Mouse (Mus musculus): ENCODE results near the gene Pitpnm2. TPM values are rescaled to one million over a fixed set of nuclear protein-coding genes. Genes with fewer than 3 reads are reported as not detected.

Pitpnm2 gene
- polyA plus RNA-seq, 1 experiment from 2014 or later, result 6.2 TPM

DNA sequence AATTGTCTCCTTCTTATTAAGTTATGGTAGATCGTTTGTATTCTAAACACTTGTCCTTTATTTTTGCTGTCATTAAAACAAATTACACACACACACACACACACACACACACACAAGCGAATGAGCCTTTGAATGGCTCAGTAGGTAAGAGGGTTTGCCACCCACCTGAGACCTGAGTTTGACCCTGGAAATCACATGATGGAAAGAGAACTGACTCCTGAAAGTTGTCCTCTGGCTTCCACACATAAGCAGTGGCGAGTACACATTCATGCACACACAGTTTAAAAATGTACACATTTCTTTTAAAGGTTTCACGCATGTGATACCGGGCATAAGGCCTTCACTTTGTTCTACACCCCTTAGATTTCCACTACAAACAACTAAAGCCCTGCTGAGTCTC lies 20.7 kb upstream of the Pitpnm2 start:
- no peak for ATAC-seq (replicated peaks; ENCODE audit: low FRiP score, low TSS enrichment, low read depth)
- H3K9me3 ChIP-seq (ENCODE audit: control insufficient read depth, low read length), result 0 out of 2 replicates have a peak, but pooled peaks cover 2% of the 10 kb centered on the region
- 90% methylated on average over 5 of the region's 5 CpGs for WGBS

DNA sequence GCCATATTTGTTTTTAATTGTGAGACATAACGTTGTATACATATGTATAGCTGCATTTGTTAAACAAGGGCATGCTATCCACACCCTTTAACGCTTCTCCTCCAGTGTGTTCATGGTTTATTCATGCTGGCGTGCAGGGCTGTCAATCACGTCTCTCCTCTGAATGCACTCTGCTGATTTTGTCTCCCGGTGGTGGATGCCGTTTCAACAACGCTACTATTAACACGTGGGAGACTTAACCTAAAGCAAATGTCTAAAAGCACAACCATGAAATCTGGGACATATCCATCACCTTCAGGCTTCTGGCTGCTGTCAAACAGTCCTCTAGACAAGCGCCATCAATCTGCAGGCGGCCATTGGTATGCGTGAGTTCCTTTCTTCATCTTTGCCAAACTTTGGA lies 20.1 kb upstream of the Pitpnm2 start:
- no peak overlapping the region for H3K4me3 ChIP-seq (ENCODE audit: low read depth, low read length)
- no peaks in the 10 kb centered on the region for H3K4me1 ChIP-seq (replicated peaks; ENCODE audit: control insufficient read depth, insufficient read depth, low read length)
- H3K9ac ChIP-seq (ENCODE audit: low read length), result no peak overlapping the region
- H3K4me2 ChIP-seq (ENCODE audit: low read length), result no peak overlapping the region
- no peaks in the 10 kb centered on the region for H3K27me3 ChIP-seq (replicated peaks; ENCODE audit: control insufficient read depth, insufficient read depth, low read length)
- H3K36me3 ChIP-seq (ENCODE audit: control insufficient read depth, insufficient read depth, low read length), result peaks cover 27% of the 10 kb centered on the region
- 86% methylated on average over 11 of the region's 11 CpGs for WGBS
- DNase-seq (ENCODE audit: low spot score), result no peak
- no peak for ATAC-seq (replicated peaks; ENCODE audit: low FRiP score, low TSS enrichment, low read depth)
- 0 out of 2 replicates have a peak, but pooled peaks cover 2% of the 10 kb centered on the region for H3K9me3 ChIP-seq (ENCODE audit: control insufficient read depth, low read length)
- no peak overlapping the region for H3K27ac ChIP-seq (ENCODE audit: low read depth)

More for the DNA sequence above, 20.7 kb upstream of the Pitpnm2 start:
- no peak overlapping the region for H3K27ac ChIP-seq (ENCODE audit: low read depth)
- no peak overlapping the region for H3K9ac ChIP-seq (ENCODE audit: low read length)
- peaks cover 22% of the 10 kb centered on the region for H3K36me3 ChIP-seq (ENCODE audit: control insufficient read depth, insufficient read depth, low read length)
- no peak for DNase-seq (ENCODE audit: low spot score)
- H3K4me1 ChIP-seq (replicated peaks; ENCODE audit: control insufficient read depth, insufficient read depth, low read length), result no peaks in the 10 kb centered on the region
- H3K4me3 ChIP-seq (ENCODE audit: low read depth, low read length), result no peak overlapping the region
- no peak overlapping the region for H3K4me2 ChIP-seq (ENCODE audit: low read length)
- H3K27me3 ChIP-seq (replicated peaks; ENCODE audit: control insufficient read depth, insufficient read depth, low read length), result no peaks in the 10 kb centered on the region

DNA sequence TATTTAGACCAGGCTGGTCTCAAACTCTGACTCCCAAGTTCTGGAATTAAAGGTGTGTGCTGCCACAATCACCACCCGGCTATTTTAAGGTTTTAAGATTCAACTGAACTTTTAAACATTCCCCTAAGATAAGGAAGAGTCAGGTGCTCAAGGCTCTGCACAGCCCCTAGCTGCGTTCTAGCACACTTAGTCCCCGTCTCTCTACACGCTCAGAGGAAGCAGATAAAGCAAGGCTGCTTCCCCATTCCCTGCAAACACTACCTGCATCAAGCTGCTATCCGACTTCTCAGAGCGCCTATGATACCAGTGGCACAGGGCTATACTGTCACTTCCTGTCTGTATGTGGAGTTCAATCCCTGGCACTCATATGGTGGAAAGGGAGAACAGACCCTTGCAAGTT lies 18.1 kb upstream of the Pitpnm2 start:
- peaks cover 36% of the 10 kb centered on the region for H3K36me3 ChIP-seq (ENCODE audit: control insufficient read depth, insufficient read depth, low read length)
- 0 out of 2 replicates have a peak, but pooled peaks cover 2% of the 10 kb centered on the region for H3K9me3 ChIP-seq (ENCODE audit: control insufficient read depth, low read length)
- no peaks in the 10 kb centered on the region for H3K4me1 ChIP-seq (replicated peaks; ENCODE audit: control insufficient read depth, insufficient read depth, low read length)
- ATAC-seq (replicated peaks; ENCODE audit: low FRiP score, low TSS enrichment, low read depth) (no peak), DNase-seq (ENCODE audit: low spot score) (no peak)
- no peak overlapping the region for H3K4me2 ChIP-seq (ENCODE audit: low read length)
- no peaks in the 10 kb centered on the region for H3K27me3 ChIP-seq (replicated peaks; ENCODE audit: control insufficient read depth, insufficient read depth, low read length)
- H3K4me3 ChIP-seq (ENCODE audit: low read depth, low read length), result no peak overlapping the region
- H3K9ac ChIP-seq (ENCODE audit: low read length), result no peak overlapping the region
- no peak overlapping the region for H3K27ac ChIP-seq (ENCODE audit: low read depth)
- WGBS, result 84% methylated on average over 6 of the region's 6 CpGs

DNA sequence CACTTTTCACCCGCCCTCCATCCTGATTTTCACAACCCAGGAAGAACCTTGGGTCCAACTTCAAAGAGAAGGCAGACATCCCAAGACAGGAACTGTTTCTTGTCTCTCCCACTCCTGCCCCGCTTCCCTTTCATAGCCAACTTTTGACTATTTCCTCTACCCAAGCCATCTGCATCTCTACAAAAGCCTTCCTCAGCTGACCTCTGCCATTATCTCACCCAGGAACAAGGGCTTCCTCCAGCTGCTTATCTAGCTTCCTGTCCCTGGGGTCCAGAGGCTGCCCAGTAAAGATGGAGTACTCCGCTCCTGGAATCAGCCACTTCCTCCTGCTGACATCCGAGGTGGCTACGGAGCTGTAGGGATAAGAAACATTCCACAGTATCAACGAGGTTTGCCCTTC lies 17.3 kb upstream of the Pitpnm2 start:
- no peak for DNase-seq (ENCODE audit: low spot score)
- H3K4me1 ChIP-seq (replicated peaks; ENCODE audit: control insufficient read depth, insufficient read depth, low read length), result no peaks in the 10 kb centered on the region

DNA sequence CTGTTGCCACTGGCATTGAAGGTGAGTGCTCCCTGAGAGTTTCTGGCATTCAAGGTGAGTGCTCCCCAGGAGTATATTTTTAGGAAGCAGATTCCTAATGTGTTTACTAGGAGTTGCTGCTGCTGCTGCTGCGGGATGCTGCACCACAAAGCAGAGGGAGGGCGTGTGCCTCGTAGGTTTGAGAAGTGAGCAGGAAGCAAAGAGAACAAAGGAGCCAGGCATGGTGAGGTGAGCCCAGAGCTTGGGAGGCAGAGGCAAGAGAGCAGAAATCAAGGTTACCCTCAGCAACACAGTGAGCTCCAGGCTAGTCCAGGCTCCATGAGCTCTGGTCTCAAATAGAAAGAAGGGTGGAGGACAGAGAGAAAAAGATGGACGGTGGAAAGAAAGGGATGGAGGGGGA lies 13.7 kb upstream of the Pitpnm2 start:
- Histone ChIP-seq H3K9ac (ENCODE audit: low read length) (no peak overlapping the region), H3K27me3 (replicated peaks; ENCODE audit: control insufficient read depth, insufficient read depth, low read length) (no peaks in the 10 kb centered on the region), H3K4me2 (ENCODE audit: low read length) (no peak overlapping the region), H3K36me3 (ENCODE audit: control insufficient read depth, insufficient read depth, low read length) (peaks cover 64% of the 10 kb centered on the region), H3K27ac (ENCODE audit: low read depth) (no peak overlapping the region), H3K4me1 (replicated peaks; ENCODE audit: control insufficient read depth, insufficient read depth, low read length) (no peaks in the 10 kb centered on the region), H3K9me3 (ENCODE audit: control insufficient read depth, low read length) (no peaks in the 10 kb centered on the region), H3K4me3 (ENCODE audit: low read depth, low read length) (no peak overlapping the region)
- whole genome bisulfite sequencing, result 75% methylated on average over 4 of the region's 4 CpGs
- DNase-seq (ENCODE audit: low spot score) (no peak), ATAC-seq (replicated peaks; ENCODE audit: low FRiP score, low TSS enrichment, low read depth) (no peak)

More for the DNA sequence above, 17.3 kb upstream of the Pitpnm2 start:
- no peak overlapping the region for H3K4me2 ChIP-seq (ENCODE audit: low read length)
- no peak for ATAC-seq (replicated peaks; ENCODE audit: low FRiP score, low TSS enrichment, low read depth)
- no peak overlapping the region for H3K27ac ChIP-seq (ENCODE audit: low read depth)
- H3K9ac ChIP-seq (ENCODE audit: low read length), result no peak overlapping the region
- WGBS, result 82% methylated on average over 6 of the region's 6 CpGs
- H3K36me3 ChIP-seq (ENCODE audit: control insufficient read depth, insufficient read depth, low read length), result peaks cover 42% of the 10 kb centered on the region
- H3K4me3 ChIP-seq (ENCODE audit: low read depth, low read length), result no peak overlapping the region
- H3K9me3 ChIP-seq (ENCODE audit: control insufficient read depth, low read length), result 0 out of 2 replicates have a peak, but pooled peaks cover 2% of the 10 kb centered on the region
- no peaks in the 10 kb centered on the region for H3K27me3 ChIP-seq (replicated peaks; ENCODE audit: control insufficient read depth, insufficient read depth, low read length)

DNA sequence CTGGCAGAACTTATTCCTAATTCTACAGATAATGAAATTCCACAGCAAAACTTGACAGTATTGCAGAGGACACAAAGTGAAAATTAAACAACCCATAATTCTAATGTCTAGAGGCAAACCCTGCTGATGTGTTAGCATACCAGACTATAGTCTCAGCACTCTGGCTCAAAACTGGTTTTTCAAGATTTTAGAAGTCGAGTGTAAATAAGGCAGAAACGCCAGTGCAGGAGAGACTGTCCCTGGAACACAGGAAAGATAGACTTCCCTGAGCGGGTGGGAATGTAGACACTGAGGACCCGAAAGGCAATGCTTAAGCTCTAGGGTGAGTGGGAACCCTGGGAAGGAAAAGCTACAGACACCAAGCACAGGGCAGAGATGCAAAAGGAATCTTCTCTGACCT lies 12.5 kb upstream of the Pitpnm2 start:
- Histone ChIP-seq H3K9me3 (ENCODE audit: control insufficient read depth, low read length) (no peaks in the 10 kb centered on the region), H3K36me3 (ENCODE audit: control insufficient read depth, insufficient read depth, low read length) (peaks cover 75% of the 10 kb centered on the region), H3K27me3 (replicated peaks; ENCODE audit: control insufficient read depth, insufficient read depth, low read length) (no peaks in the 10 kb centered on the region), H3K4me3 (ENCODE audit: low read depth, low read length) (no peak overlapping the region), H3K4me1 (replicated peaks; ENCODE audit: control insufficient read depth, insufficient read depth, low read length) (no peaks in the 10 kb centered on the region), H3K9ac (ENCODE audit: low read length) (no peak overlapping the region), H3K27ac (ENCODE audit: low read depth) (peak overlapping the region; percentile 54; the same call in 1 of the 2 replicates), H3K4me2 (ENCODE audit: low read length) (no peak overlapping the region)
- DNase-seq (ENCODE audit: low spot score) (no peak), ATAC-seq (replicated peaks; ENCODE audit: low FRiP score, low TSS enrichment, low read depth) (no peak)
- 72% methylated on average over 4 of the region's 4 CpGs for WGBS

DNA sequence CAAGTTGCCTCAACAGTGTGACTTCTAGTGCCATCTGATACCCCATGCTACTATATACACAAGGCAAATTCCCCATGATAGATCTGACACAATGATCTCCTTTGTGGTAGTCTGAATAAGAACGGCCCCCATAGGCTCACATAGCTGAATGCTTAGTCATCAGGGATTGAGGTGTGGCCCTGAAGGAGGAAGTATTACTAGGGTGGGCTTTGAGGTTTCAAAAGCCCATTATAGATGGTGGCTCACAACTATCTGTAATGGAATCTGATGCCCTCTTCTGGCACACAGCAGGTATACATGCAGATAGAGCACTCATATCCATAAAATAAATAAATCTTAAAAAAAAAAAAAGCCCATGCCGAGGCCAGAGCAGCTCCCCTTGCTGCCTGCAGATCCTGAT lies 9.6 kb upstream of the Pitpnm2 start:
- no peak for ATAC-seq (replicated peaks; ENCODE audit: low FRiP score, low TSS enrichment, low read depth)
- Histone ChIP-seq H3K27me3 (replicated peaks; ENCODE audit: control insufficient read depth, insufficient read depth, low read length) (no peaks in the 10 kb centered on the region), H3K4me2 (ENCODE audit: low read length) (no peak overlapping the region), H3K4me1 (replicated peaks; ENCODE audit: control insufficient read depth, insufficient read depth, low read length) (no peaks in the 10 kb centered on the region), H3K9me3 (ENCODE audit: control insufficient read depth, low read length) (no peaks in the 10 kb centered on the region), H3K4me3 (ENCODE audit: low read depth, low read length) (no peak overlapping the region), H3K36me3 (ENCODE audit: control insufficient read depth, insufficient read depth, low read length) (peaks cover 69% of the 10 kb centered on the region), H3K9ac (ENCODE audit: low read length) (no peak overlapping the region), H3K27ac (ENCODE audit: low read depth) (no peak overlapping the region)
- no peak for DNase-seq (ENCODE audit: low spot score)
- 36% methylated on average over 2 of the region's 2 CpGs for WGBS

DNA sequence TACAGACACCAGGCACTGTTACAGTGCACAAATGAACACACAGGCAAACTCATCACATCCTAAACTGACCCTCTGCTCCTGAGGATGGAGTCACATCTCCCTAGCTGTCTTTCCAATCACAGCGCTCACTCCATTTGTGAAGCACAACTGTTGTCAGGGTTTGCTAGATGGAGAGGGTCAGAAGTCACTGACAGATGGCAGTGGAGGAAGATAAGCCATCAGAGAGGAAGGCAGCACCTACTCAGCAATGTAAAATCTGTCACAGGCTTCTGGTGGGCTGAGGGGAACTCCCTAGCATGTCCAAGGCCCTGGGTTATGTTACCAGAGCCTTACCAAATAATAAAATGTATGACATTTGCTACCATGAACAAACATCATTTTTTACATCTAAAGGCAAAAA lies 8.5 kb upstream of the Pitpnm2 start:
- Histone ChIP-seq H3K4me3 (ENCODE audit: low read depth, low read length) (no peak overlapping the region), H3K9me3 (ENCODE audit: control insufficient read depth, low read length) (no peaks in the 10 kb centered on the region), H3K27me3 (replicated peaks; ENCODE audit: control insufficient read depth, insufficient read depth, low read length) (no peaks in the 10 kb centered on the region), H3K9ac (ENCODE audit: low read length) (no peak overlapping the region), H3K4me1 (replicated peaks; ENCODE audit: control insufficient read depth, insufficient read depth, low read length) (no peaks in the 10 kb centered on the region), H3K36me3 (ENCODE audit: control insufficient read depth, insufficient read depth, low read length) (peaks cover 76% of the 10 kb centered on the region), H3K4me2 (ENCODE audit: low read length) (no peak overlapping the region), H3K27ac (ENCODE audit: low read depth) (no peak overlapping the region)
- no peak for DNase-seq (ENCODE audit: low spot score)
- no peak for ATAC-seq (replicated peaks; ENCODE audit: low FRiP score, low TSS enrichment, low read depth)
- 97% methylated on average over 1 of the region's 1 CpGs for WGBS

DNA sequence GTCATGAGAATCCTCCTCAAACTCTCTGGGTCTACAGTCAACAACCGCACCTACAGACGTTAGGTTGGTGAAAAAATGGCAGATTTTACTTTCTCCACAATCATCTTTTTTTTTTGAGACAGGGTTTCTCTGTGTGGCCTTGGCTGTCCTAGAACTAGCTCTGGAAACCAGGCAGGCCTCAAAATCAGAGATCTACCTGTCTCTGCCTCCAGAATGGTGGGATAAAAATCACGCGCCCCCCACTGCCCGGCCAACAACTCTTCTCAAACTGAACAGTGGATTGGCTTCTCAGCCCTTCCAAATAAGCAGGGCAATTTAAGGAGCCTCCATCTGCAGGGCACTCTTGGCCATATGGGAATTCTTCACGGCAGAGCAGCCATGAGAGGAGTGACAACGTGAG lies 5.6 kb upstream of the Pitpnm2 start:
- Histone ChIP-seq H3K27ac (ENCODE audit: low read depth) (no peak overlapping the region), H3K9me3 (ENCODE audit: control insufficient read depth, low read length) (no peaks in the 10 kb centered on the region), H3K4me1 (replicated peaks; ENCODE audit: control insufficient read depth, insufficient read depth, low read length) (peaks cover 5% of the 10 kb centered on the region), H3K9ac (ENCODE audit: low read length) (no peak overlapping the region), H3K4me3 (ENCODE audit: low read depth, low read length) (no peak overlapping the region), H3K4me2 (ENCODE audit: low read length) (no peak overlapping the region), H3K36me3 (ENCODE audit: control insufficient read depth, insufficient read depth, low read length) (peaks cover 53% of the 10 kb centered on the region), H3K27me3 (replicated peaks; ENCODE audit: control insufficient read depth, insufficient read depth, low read length) (no peaks in the 10 kb centered on the region)
- ATAC-seq (replicated peaks; ENCODE audit: low FRiP score, low TSS enrichment, low read depth) (no peak), DNase-seq (ENCODE audit: low spot score) (no peak)
- 94% methylated on average over 7 of the region's 7 CpGs for WGBS

Measured in intestine, embryonic 14.5 days (tissue).